Mouse (Mus musculus) G1E (cell line): ENCODE data around the gene Alpi. TPM values are rescaled to one million over a fixed set of nuclear protein-coding genes. Genes with fewer than 3 reads are reported as not detected.

ENCODE experiments used
- ATAC-seq: 2 replicates; pipeline ENCODE4 v1.8.0; 2016; ENCODE audit warnings: mild to moderate bottlenecking; ENCODE audit not compliant: insufficient number of reproducible peaks, poor library complexity, low FRiP score, severe bottlenecking; ENCODE audit errors: extremely low read depth
- DNase-seq: peaks from one replicate; pipeline ENCODE4 v3.0.0; 2012; ENCODE audit warnings: low spot score
- H3K27me3 ChIP-seq: 2 replicates; pipeline ENCODE4 v1.6.1; 2012; ENCODE audit warnings: mild to moderate bottlenecking, low read length, inconsistent platforms; ENCODE audit not compliant: insufficient read depth
- H3K36me3 ChIP-seq: replicated peaks from 2 replicates; pipeline ENCODE3; 2012; ENCODE audit warnings: mild to moderate bottlenecking, inconsistent platforms
- H3K4me1 ChIP-seq: 2 replicates; pipeline ENCODE4 v1.6.1; 2012; ENCODE audit warnings: low read depth, low read length, inconsistent platforms, mixed read lengths; ENCODE audit not compliant: insufficient read depth
- H3K4me3 ChIP-seq: 2 replicates; pipeline ENCODE4 v1.5.1; 2012; ENCODE audit warnings: low read depth, mild to moderate bottlenecking, inconsistent platforms, low read length, moderate library complexity, mixed read lengths
- H3K9me3 ChIP-seq: replicated peaks from 2 replicates; pipeline ENCODE4 v1.6.1; 2012; ENCODE audit warnings: inconsistent platforms
- CTCF ChIP-seq: IDR thresholded peaks from 2 replicates; pipeline ENCODE4 v1.5.1; 2012; ENCODE audit warnings: low read depth, low read length, inconsistent platforms, mixed read lengths
- GATA1 ChIP-seq: IDR thresholded peaks from 2 replicates; pipeline ENCODE4 v1.6.1; 2012; ENCODE audit warnings: borderline replicate concordance, low read length, inconsistent platforms, mixed read lengths
- GATA2 ChIP-seq: IDR thresholded peaks from 2 replicates; pipeline ENCODE4 v1.6.1; 2012; ENCODE audit warnings: low read depth, low read length, inconsistent platforms, borderline replicate concordance
- POLR2AphosphoS5 ChIP-seq: IDR thresholded peaks from 2 replicates; pipeline ENCODE4 v1.6.1; 2012; ENCODE audit warnings: low read depth, low read length, inconsistent platforms; ENCODE audit not compliant: insufficient replicate concordance
- TAL1 ChIP-seq: conservative IDR thresholded peaks from 2 replicates; pipeline ENCODE4 v1.6.1; 2012; ENCODE audit warnings: low read depth, low read length, inconsistent platforms, mixed read lengths
- polyA plus RNA-seq: library from polyadenylated mRNA; stranded (reverse); fragments of >175 nt; gene quantifications from 2 replicates; pipeline ENCODE4 v1.2.3, GENCODE M21; 2012
- total RNA-seq, 2 experiments: library from RNA; stranded (forward) in 1 of 2; stranded (reverse) in 1 of 2; fragments of 200-1000 nt in 1 of 2; fragments of >200 nt in 1 of 2; fragmentation: Nextera tagmentation in 1 of 2; gene quantifications; 2 replicates each; pipeline ENCODE4 v1.2.3; 2014 to 2017

Alpi gene
- total RNA-seq (2014; fragmentation: Nextera tagmentation) (not detected in 2 replicates), total RNA-seq (2017) (0.06 TPM in 1 of 2 replicates, not detected in the other), polyA plus RNA-seq (not detected in 2 replicates)

GRCm38 (mm10) chr1:87101411-87101810 is at the start of gene Alpi:
Alpi (minus strand) TSS chr1:87101606.
- no peaks in the 10 kb centered on the region; the same call in none of the 2 replicates for H3K4me1 ChIP-seq
- H3K36me3 ChIP-seq, result no peaks in the 10 kb centered on the region
- TF ChIP-seq TAL1 (no peak), POLR2AphosphoS5 (no peak), GATA1 (no peak), CTCF (no peak), GATA2 (no peak)
- DNase-seq (no peak), ATAC-seq (no peak)
- peaks cover 7% of the 10 kb centered on the region; the same call in 1 of the 2 replicates for H3K27me3 ChIP-seq
- no peaks in the 10 kb centered on the region for H3K9me3 ChIP-seq
- peak within 1 kb of the TSS; percentile 3; the same call in 1 of the 2 replicates for H3K4me3 ChIP-seq

DNA sequence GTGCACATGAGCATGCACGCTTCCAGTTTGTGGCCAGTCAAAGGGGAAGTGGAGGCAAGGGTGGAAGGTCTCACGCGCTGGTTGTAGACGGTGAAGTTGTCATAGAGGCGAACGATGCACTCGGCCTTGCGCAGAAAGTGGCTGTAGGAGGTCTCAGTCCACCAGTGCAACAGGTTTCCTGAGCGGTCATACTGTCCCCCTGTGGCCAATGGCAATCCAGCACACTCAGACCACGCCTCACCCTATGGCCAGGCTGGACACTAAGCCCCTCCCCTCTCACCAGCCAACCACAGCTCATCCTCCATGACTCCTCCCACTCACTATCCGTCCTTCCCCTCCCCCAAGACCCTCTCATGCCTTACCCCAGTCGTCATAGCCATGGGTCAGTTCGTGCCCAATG is 48.0 kb upstream of the Alpi start:
- DNase-seq, result no peak
- H3K4me3 ChIP-seq, result no peak overlapping the region
- TF ChIP-seq GATA2, result no peak
- TF ChIP-seq GATA1, result no peak
- no peak for TF ChIP-seq TAL1
- no peak for TF ChIP-seq POLR2AphosphoS5
- no peak for TF ChIP-seq CTCF
- peaks cover 8% of the 10 kb centered on the region; the same call in 1 of the 2 replicates for H3K27me3 ChIP-seq
- peaks cover 8% of the 10 kb centered on the region for H3K9me3 ChIP-seq
- H3K4me1 ChIP-seq, result no peaks in the 10 kb centered on the region
- no peak for ATAC-seq
- H3K36me3 ChIP-seq, result no peaks in the 10 kb centered on the region

GRCm38 (mm10) chr1:87143141-87143540 is 41.7 kb upstream of the Alpi start:
- TF ChIP-seq CTCF (no peak), GATA1 (no peak)
- DNase-seq (no peak), ATAC-seq (no peak)
- no peaks in the 10 kb centered on the region for H3K36me3 ChIP-seq
- no peaks in the 10 kb centered on the region for H3K9me3 ChIP-seq
- H3K4me1 ChIP-seq, result no peaks in the 10 kb centered on the region
- H3K4me3 ChIP-seq, result no peak overlapping the region
- peaks cover 11% of the 10 kb centered on the region; the same call in 1 of the 2 replicates for H3K27me3 ChIP-seq

GRCm38 (mm10) chr1:87142456-87142855 is 41.0 kb upstream of the Alpi start:
- Histone ChIP-seq H3K27me3 (peaks cover 11% of the 10 kb centered on the region; the same call in 1 of the 2 replicates), H3K4me1 (no peaks in the 10 kb centered on the region), H3K36me3 (no peaks in the 10 kb centered on the region), H3K9me3 (no peaks in the 10 kb centered on the region), H3K4me3 (no peak overlapping the region)
- no peak for DNase-seq
- ATAC-seq, result no peak
- TF ChIP-seq GATA1, result no peak
- no peak for TF ChIP-seq TAL1
- no peak for TF ChIP-seq POLR2AphosphoS5
- no peak for TF ChIP-seq CTCF
- no peak for TF ChIP-seq GATA2

DNA sequence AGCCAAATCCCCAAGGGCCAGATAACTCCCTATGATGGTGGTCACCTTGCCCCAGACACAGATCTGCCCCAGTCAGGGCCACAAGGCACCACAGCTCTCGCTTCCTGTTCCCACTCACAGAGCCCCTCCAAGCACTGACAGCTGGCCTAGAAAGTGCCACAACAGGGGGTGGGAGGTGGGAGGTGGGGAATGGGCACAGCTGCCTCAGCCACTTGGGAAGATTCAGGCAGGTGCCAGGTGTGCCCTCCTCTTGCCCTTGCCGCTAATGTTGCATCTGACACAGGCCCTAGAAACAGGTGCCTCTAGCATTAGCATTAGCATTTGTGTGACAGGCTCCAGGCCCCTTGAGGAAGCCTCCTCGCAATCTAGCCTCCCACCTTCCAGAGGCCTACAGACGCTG is 40.1 kb upstream of the Alpi start:
- H3K27me3 ChIP-seq, result peaks cover 11% of the 10 kb centered on the region; the same call in 1 of the 2 replicates
- no peak overlapping the region for H3K4me3 ChIP-seq
- TF ChIP-seq POLR2AphosphoS5, result no peak
- TF ChIP-seq TAL1, result no peak
- TF ChIP-seq CTCF, result no peak
- no peak for TF ChIP-seq GATA2
- TF ChIP-seq GATA1, result no peak
- H3K9me3 ChIP-seq, result no peaks in the 10 kb centered on the region
- no peaks in the 10 kb centered on the region for H3K36me3 ChIP-seq
- DNase-seq, result no peak
- ATAC-seq, result no peak
- H3K4me1 ChIP-seq, result no peaks in the 10 kb centered on the region

GRCm38 (mm10) chr1:87131803-87132202 is 30.4 kb upstream of the Alpi start:
- TF ChIP-seq GATA1, result no peak
- TF ChIP-seq GATA2, result no peak
- no peak for TF ChIP-seq POLR2AphosphoS5
- no peak for TF ChIP-seq TAL1
- TF ChIP-seq CTCF, result no peak
- Histone ChIP-seq H3K36me3 (no peaks in the 10 kb centered on the region), H3K27me3 (peaks cover 6% of the 10 kb centered on the region; the same call in 1 of the 2 replicates), H3K4me1 (no peaks in the 10 kb centered on the region), H3K9me3 (no peaks in the 10 kb centered on the region), H3K4me3 (no peak overlapping the region)
- ATAC-seq (no peak), DNase-seq (no peak)

GRCm38 (mm10) chr1:87127206-87128030 is 26.0 kb upstream of the Alpi start:
- Histone ChIP-seq H3K36me3 (no peaks in the 10 kb centered on the region), H3K4me1 (no peaks in the 10 kb centered on the region), H3K27me3 (peaks cover 14% of the 10 kb centered on the region; the same call in 1 of the 2 replicates), H3K4me3 (no peak overlapping the region; the same call in 1 of the 2 replicates), H3K9me3 (no peaks in the 10 kb centered on the region)
- DNase-seq (no peak), ATAC-seq (no peak)
- TF ChIP-seq TAL1, result no peak
- no peak for TF ChIP-seq GATA1
- TF ChIP-seq GATA2, result no peak
- no peak for TF ChIP-seq POLR2AphosphoS5
- no peak for TF ChIP-seq CTCF
